Mouse (Mus musculus) splenic B cell, adult 2 months (primary cell): ENCODE data around the gene Ermp1.

ENCODE experiments used
- DNase-seq: peaks from one replicate; pipeline ENCODE4 v3.0.0-alpha.2; 2011; ENCODE audit warnings: low read depth, low spot score
- H3K27me3 ChIP-seq: 2 replicates; pipeline ENCODE4 v1.6.1; 2012; ENCODE audit warnings: mild to moderate bottlenecking, low read length, moderate library complexity, mixed read lengths; ENCODE audit not compliant: control insufficient read depth, poor library complexity, insufficient read depth, severe bottlenecking
- H3K36me3 ChIP-seq: 2 replicates; pipeline ENCODE4 v1.6.1; 2012; ENCODE audit warnings: mild to moderate bottlenecking, low read length, moderate library complexity, mixed read lengths; ENCODE audit not compliant: control insufficient read depth, poor library complexity, insufficient read depth, severe bottlenecking

Gene Ermp1

GRCm38 (mm10) chr19:29670247-29670646 is 22.0 kb upstream of the Ermp1 start:
- no peaks in the 10 kb centered on the region for H3K27me3 ChIP-seq
- no peak for DNase-seq
- H3K36me3 ChIP-seq = no peaks in the 10 kb centered on the region

- no peak for DNase-seq
- Histone ChIP-seq H3K36me3 (no peaks in the 10 kb centered on the region), H3K27me3 (no peaks in the 10 kb centered on the region)
These were observed 19.9 kb upstream of the Ermp1 start for GRCm38 (mm10) chr19:29668135-29668534.

GRCm38 (mm10) chr19:29666965-29667594 is 18.9 kb upstream of the Ermp1 start:
- DNase-seq = no peak
- no peaks in the 10 kb centered on the region for H3K36me3 ChIP-seq
- no peaks in the 10 kb centered on the region for H3K27me3 ChIP-seq

- no peaks in the 10 kb centered on the region for H3K36me3 ChIP-seq
- no peak for DNase-seq
- H3K27me3 ChIP-seq = no peaks in the 10 kb centered on the region
These were observed 17.9 kb upstream of the Ermp1 start for GRCm38 (mm10) chr19:29666164-29666563.

GRCm38 (mm10) chr19:29664934-29665333 is 16.7 kb upstream of the Ermp1 start:
- no peaks in the 10 kb centered on the region for H3K27me3 ChIP-seq
- DNase-seq = no peak

GRCm38 (mm10) chr19:29663780-29664179 is 15.6 kb upstream of the Ermp1 start:
- no peaks in the 10 kb centered on the region for H3K36me3 ChIP-seq
- no peaks in the 10 kb centered on the region for H3K27me3 ChIP-seq
- DNase-seq = no peak

More at GRCm38 (mm10) chr19:29664934-29665333, 16.7 kb upstream of the Ermp1 start:
- H3K36me3 ChIP-seq = no peaks in the 10 kb centered on the region

- DNase-seq = no peak
- H3K36me3 ChIP-seq = no peaks in the 10 kb centered on the region
These were observed 13.9 kb upstream of the Ermp1 start for GRCm38 (mm10) chr19:29661974-29662580.

GRCm38 (mm10) chr19:29660835-29661764 is 12.9 kb upstream of the Ermp1 start:
- Histone ChIP-seq H3K27me3 (no peaks in the 10 kb centered on the region), H3K36me3 (no peaks in the 10 kb centered on the region)
- no peak for DNase-seq

More at GRCm38 (mm10) chr19:29661974-29662580, 13.9 kb upstream of the Ermp1 start:
- no peaks in the 10 kb centered on the region for H3K27me3 ChIP-seq

GRCm38 (mm10) chr19:29659705-29660104 is 11.5 kb upstream of the Ermp1 start:
- H3K27me3 ChIP-seq = no peaks in the 10 kb centered on the region
- no peaks in the 10 kb centered on the region for H3K36me3 ChIP-seq
- no peak for DNase-seq

GRCm38 (mm10) chr19:29658836-29659235 is 10.6 kb upstream of the Ermp1 start:
- Histone ChIP-seq H3K27me3 (no peaks in the 10 kb centered on the region), H3K36me3 (no peaks in the 10 kb centered on the region)
- DNase-seq = no peak

GRCm38 (mm10) chr19:29657558-29657957 is 9.3 kb upstream of the Ermp1 start:
- DNase-seq = no peak
- Histone ChIP-seq H3K27me3 (no peaks in the 10 kb centered on the region), H3K36me3 (no peaks in the 10 kb centered on the region)

GRCm38 (mm10) chr19:29657033-29657432 is 8.8 kb upstream of the Ermp1 start:
- Histone ChIP-seq H3K27me3 (no peaks in the 10 kb centered on the region), H3K36me3 (no peaks in the 10 kb centered on the region)
- no peak for DNase-seq

GRCm38 (mm10) chr19:29656620-29657019 is 8.4 kb upstream of the Ermp1 start:
- Histone ChIP-seq H3K36me3 (no peaks in the 10 kb centered on the region), H3K27me3 (no peaks in the 10 kb centered on the region)
- DNase-seq = no peak

- H3K27me3 ChIP-seq = no peaks in the 10 kb centered on the region
- no peaks in the 10 kb centered on the region for H3K36me3 ChIP-seq
- no peak for DNase-seq
These were observed 7.8 kb upstream of the Ermp1 start for GRCm38 (mm10) chr19:29656029-29656428.

- no peak for DNase-seq
- no peaks in the 10 kb centered on the region for H3K36me3 ChIP-seq
- H3K27me3 ChIP-seq = no peaks in the 10 kb centered on the region
These were observed 6.9 kb upstream of the Ermp1 start for GRCm38 (mm10) chr19:29655148-29655547.
